Mouse (Mus musculus): ENCODE measurements around the gene Trpc2.

DNA sequence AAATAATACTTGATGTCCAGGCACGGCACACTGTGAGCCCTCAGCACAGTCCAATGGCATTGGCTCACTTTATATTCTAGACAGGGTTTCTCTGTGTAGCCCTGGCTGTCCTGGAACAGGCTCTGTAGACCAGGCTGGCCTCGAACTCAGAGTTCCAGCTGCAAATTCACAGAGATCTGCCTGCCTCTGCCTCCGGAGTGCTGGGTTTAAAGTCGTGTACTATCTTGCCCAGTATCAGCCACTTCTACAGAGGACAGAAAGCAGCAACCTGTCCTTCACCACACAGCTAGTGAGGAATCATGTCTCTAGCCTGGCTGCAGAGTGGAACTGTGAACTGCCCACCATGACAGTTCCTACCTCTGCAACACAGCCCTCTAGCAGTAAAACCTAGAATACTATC, 26.8 kb downstream of the Trpc2 start:
- no peak for TF ChIP-seq CTCF (IDR thresholded peaks at IDR 0.05; ENCODE audit: control insufficient read depth, insufficient read depth, insufficient replicate concordance, low read depth, low read length)
- no peak for TF ChIP-seq POLR2A (IDR thresholded peaks at IDR 0.05; ENCODE audit: control insufficient read depth, low read depth, low read length)

Data from testis, adult 2 months (tissue).